1 mouse cellular context compared by ENCODE assay signal in the genomic region with DNA sequence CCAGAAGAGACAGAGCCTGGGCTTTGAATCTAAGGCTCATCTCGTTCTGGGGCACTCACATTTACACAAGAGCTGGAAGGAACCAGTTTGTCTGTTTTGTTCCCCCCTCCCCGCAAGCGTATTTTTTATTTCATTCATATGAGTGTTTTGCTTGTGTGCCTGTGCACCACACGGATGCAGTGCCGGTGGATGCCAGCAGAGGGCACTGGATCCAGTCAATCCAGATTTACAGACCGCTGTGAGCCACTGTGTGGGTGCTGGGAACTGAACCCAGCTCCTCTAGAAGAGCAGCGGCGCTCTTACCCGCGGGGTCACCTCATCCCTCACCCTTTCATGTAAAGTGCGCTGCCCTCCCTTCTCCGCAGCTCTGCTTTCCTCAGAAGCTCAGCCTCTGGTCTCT.
TF ChIP-seq lines count a peak whose summit lies in the region.

No protein-coding gene starts in this region.

TF ChIP-seq in MEL, 35 proteins besides CTCF, POLR2A, EP300 and RAD21:
- TF ChIP-seq ZMIZ1 (IDR thresholded peaks at IDR 0.05; ENCODE audit: low read depth, low read length) = no peak
- TF ChIP-seq SMC3 (IDR thresholded peaks at IDR 0.05; ENCODE audit: low read depth, low read length) = peak; percentile 56
